Mouse (Mus musculus) olfactory bulb, adult 2 months (tissue): ENCODE data around the gene Kcnj15.

Source experiments
- CTCF ChIP-seq: fragments of 200-500 bp; IDR thresholded peaks from 2 replicates; pipeline ENCODE4 v1.5.1; 2012; ENCODE audit warnings: low read depth, mild to moderate bottlenecking, low read length, moderate library complexity; ENCODE audit not compliant: insufficient read depth
- POLR2A ChIP-seq: fragments of 200-500 bp; IDR thresholded peaks from 2 replicates; pipeline ENCODE4 v1.6.1; 2012; ENCODE audit warnings: mild to moderate bottlenecking, low read depth, low read length, moderate library complexity; ENCODE audit not compliant: insufficient read depth

DNA sequence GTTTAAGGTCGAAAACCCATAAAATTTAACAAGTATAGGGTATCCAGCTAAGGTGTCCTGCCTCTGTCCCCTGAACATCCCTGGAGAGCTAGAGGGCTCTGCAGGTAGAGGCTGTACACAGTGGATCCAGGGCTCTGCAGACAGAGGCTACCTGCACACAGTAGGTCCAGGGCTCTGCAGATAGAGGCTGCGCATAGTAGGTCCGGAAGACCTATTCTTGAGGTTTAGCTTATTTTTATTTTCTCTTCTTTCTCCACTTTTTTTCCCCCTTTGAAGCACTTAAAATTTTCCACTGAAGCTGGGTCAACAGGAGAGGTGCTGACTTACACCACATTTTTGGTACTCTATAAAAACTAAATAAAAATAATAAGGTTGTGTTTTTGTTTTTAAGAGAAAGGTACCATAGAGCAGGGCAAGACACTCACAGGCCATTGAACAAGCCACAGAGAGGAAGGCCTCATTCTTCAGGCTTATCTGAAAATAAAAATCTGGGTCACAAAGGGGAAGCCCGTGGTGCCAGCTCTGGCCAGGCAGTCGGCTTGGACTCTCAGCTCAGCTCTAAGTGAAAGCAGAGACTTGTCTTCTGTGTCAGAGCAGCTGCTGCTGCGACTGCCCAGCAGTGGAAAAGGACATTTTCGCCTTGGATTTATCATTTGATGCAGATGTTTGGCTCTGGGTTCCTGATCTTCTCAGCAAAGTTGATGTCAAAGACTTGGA, 18.0 kb upstream of the Kcnj15 start:
- no peak for TF ChIP-seq CTCF
- no peak for TF ChIP-seq POLR2A
